Mouse (Mus musculus) embryonic fibroblast, embryonic 13.5 days (primary cell): ENCODE results near the gene Igf2r.

Experiments
- CTCF ChIP-seq: IDR thresholded peaks from 2 replicates; pipeline ENCODE4 v1.5.1; 2011; ENCODE audit warnings: mild to moderate bottlenecking, control low read depth, low read length, moderate library complexity, borderline replicate concordance; ENCODE audit not compliant: insufficient read depth
- POLR2A ChIP-seq: IDR thresholded peaks from 2 replicates; pipeline ENCODE4 v1.6.1; 2011; ENCODE audit warnings: low read depth, mild to moderate bottlenecking, control low read depth, low read length, moderate library complexity

DNA sequence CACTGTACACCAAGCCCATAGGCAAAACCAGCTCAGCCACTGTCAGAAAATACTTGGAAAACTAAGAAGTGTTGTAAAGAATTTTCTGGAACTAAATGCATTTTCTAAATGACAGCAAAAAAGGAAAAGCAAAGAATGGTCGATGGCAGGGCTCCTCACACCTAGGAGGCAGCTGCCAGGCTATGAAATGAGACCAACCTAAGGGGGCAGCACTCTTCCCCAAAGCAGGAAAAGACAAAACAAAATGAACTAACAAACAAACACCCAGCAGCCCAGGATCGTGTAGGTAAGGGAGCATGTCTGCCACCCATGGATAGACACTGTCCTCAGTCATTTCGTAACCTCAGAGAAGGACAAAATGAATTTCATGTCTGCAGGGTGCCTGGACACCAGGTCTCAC lies 56.5 kb downstream of the Igf2r start:
- TF ChIP-seq CTCF (no peak), POLR2A (no peak)
